Mouse (Mus musculus) spleen, postnatal 4 days (tissue): ENCODE data around the gene Cfap43.

Source experiments
- DNase-seq, 2 experiments: peaks; one replicate each; pipeline ENCODE4 v3.0.0; 2022; ENCODE audit warnings: low spot score in 2 of 2

Gene Cfap43

GRCm38 (mm10) chr19:47915251-47915650 lies 3.8 kb downstream of the Cfap43 start:
- DNase-seq: no peak

- no peak for DNase-seq
Observed at GRCm38 (mm10) chr19:47914191-47914590, 4.9 kb downstream of the Cfap43 start.

GRCm38 (mm10) chr19:47913344-47913743 lies 5.7 kb downstream of the Cfap43 start:
- DNase-seq: no peak

GRCm38 (mm10) chr19:47910751-47911150 lies 8.3 kb downstream of the Cfap43 start:
- no peak for DNase-seq

- DNase-seq: no peak
Observed at GRCm38 (mm10) chr19:47910117-47910618, 8.9 kb downstream of the Cfap43 start.

GRCm38 (mm10) chr19:47909387-47910116 lies 9.5 kb downstream of the Cfap43 start:
- no peak for DNase-seq

GRCm38 (mm10) chr19:47908961-47909371 lies 10.1 kb downstream of the Cfap43 start:
- no peak for DNase-seq

GRCm38 (mm10) chr19:47907596-47907995 lies 11.5 kb downstream of the Cfap43 start:
- DNase-seq: no peak

GRCm38 (mm10) chr19:47905603-47906002 lies 13.5 kb downstream of the Cfap43 start:
- peak in 1 of 2 experiments; percentile 34 for DNase-seq

- DNase-seq: no peak
Observed at GRCm38 (mm10) chr19:47905081-47905480, 14.0 kb downstream of the Cfap43 start.

- no peak for DNase-seq
Observed at GRCm38 (mm10) chr19:47903679-47904078, 15.4 kb downstream of the Cfap43 start.

- no peak for DNase-seq
Observed at GRCm38 (mm10) chr19:47902316-47903201, 16.5 kb downstream of the Cfap43 start.

GRCm38 (mm10) chr19:47900558-47900957 lies 18.5 kb downstream of the Cfap43 start:
- DNase-seq: no peak

- peak in 1 of 2 experiments; percentile 48 for DNase-seq
Observed at GRCm38 (mm10) chr19:47900012-47900411, 19.1 kb downstream of the Cfap43 start.

- no peak for DNase-seq
Observed at GRCm38 (mm10) chr19:47898472-47899079, 20.5 kb downstream of the Cfap43 start.

GRCm38 (mm10) chr19:47893092-47893491 lies 26.0 kb downstream of the Cfap43 start:
- no peak for DNase-seq

GRCm38 (mm10) chr19:47891562-47892312 lies 27.4 kb downstream of the Cfap43 start:
- DNase-seq: no peak

- DNase-seq: no peak
Observed at GRCm38 (mm10) chr19:47890489-47891130, 28.5 kb downstream of the Cfap43 start.

- peak in 1 of 2 experiments; percentile 35 for DNase-seq
Observed at GRCm38 (mm10) chr19:47888037-47888436, 31.1 kb downstream of the Cfap43 start.

GRCm38 (mm10) chr19:47887417-47887816 lies 31.7 kb downstream of the Cfap43 start:
- DNase-seq: no peak

- DNase-seq: no peak
Observed at GRCm38 (mm10) chr19:47886617-47887016, 32.5 kb downstream of the Cfap43 start.
